Mouse (Mus musculus) hindlimb bud, embryonic 11.5 days (tissue): ENCODE measurements around the gene Smarcc1.
"Not testable (repeated sequence)": the region's sequence is repeated elsewhere in the genome, so short reads cannot be mapped to it uniquely, and the experiment has no call there.

Source experiments
- DNase-seq: peaks from one replicate; pipeline ENCODE4 v3.0.0-alpha.2; 2012; ENCODE audit warnings: low read depth, low spot score; ENCODE audit errors: extremely low spot score

Smarcc1 gene

GRCm38 (mm10) chr9:110131525-110132197 lies 14.2 kb downstream of the Smarcc1 start:
- DNase-seq, result peak; percentile 99

GRCm38 (mm10) chr9:110132201-110132605 lies 14.7 kb downstream of the Smarcc1 start:
- DNase-seq, result no peak

GRCm38 (mm10) chr9:110132921-110133320 lies 15.4 kb downstream of the Smarcc1 start:
- DNase-seq, result no peak

- no peak for DNase-seq
Observed at GRCm38 (mm10) chr9:110134176-110134575, 16.7 kb downstream of the Smarcc1 start.

GRCm38 (mm10) chr9:110139119-110139518 lies 21.6 kb downstream of the Smarcc1 start:
- DNase-seq, result no peak

- DNase-seq, result no peak
Observed at GRCm38 (mm10) chr9:110142097-110142496, 24.6 kb downstream of the Smarcc1 start.

- DNase-seq, result no peak
Observed at GRCm38 (mm10) chr9:110148598-110148997, 31.1 kb downstream of the Smarcc1 start.

- DNase-seq, result no peak
Observed at GRCm38 (mm10) chr9:110159036-110159435, 41.5 kb downstream of the Smarcc1 start.

- DNase-seq, result not testable (repeated sequence)
Observed at GRCm38 (mm10) chr9:110160486-110160885, 43.0 kb downstream of the Smarcc1 start.

- DNase-seq, result no peak
Observed at GRCm38 (mm10) chr9:110162441-110162840, 44.9 kb downstream of the Smarcc1 start.

- DNase-seq, result no peak
Observed at GRCm38 (mm10) chr9:110163071-110163470, 45.6 kb downstream of the Smarcc1 start.

- DNase-seq, result no peak
Observed at GRCm38 (mm10) chr9:110170858-110171257, 53.4 kb downstream of the Smarcc1 start.

- no peak for DNase-seq
Observed at GRCm38 (mm10) chr9:110199870-110200269, 82.4 kb downstream of the Smarcc1 start.

- DNase-seq, result peak; percentile 26
Observed at GRCm38 (mm10) chr9:110205526-110206404, 88.3 kb downstream of the Smarcc1 start.

- DNase-seq, result no peak
Observed at GRCm38 (mm10) chr9:110206437-110206836, 88.9 kb downstream of the Smarcc1 start.

GRCm38 (mm10) chr9:110208265-110208664 lies 90.8 kb downstream of the Smarcc1 start:
- DNase-seq, result no peak

- no peak for DNase-seq
Observed at GRCm38 (mm10) chr9:110208967-110209366, 91.5 kb downstream of the Smarcc1 start.

- DNase-seq, result no peak
Observed at GRCm38 (mm10) chr9:110224273-110224672, 106.8 kb downstream of the Smarcc1 start.

GRCm38 (mm10) chr9:110226191-110226590 lies 108.7 kb downstream of the Smarcc1 start:
- DNase-seq, result no peak

- no peak for DNase-seq
Observed at GRCm38 (mm10) chr9:110228671-110229070, 111.2 kb downstream of the Smarcc1 start.

- DNase-seq, result no peak
Observed at GRCm38 (mm10) chr9:110229112-110229511, 111.6 kb downstream of the Smarcc1 start.
